Mouse (Mus musculus) MN1 (cell line): ENCODE data around the gene Agbl4.
A peak's percentile ranks its signal among the peaks of the same experiment; 100 is the strongest.

Experiments
- DNase-seq: peaks from one replicate; pipeline ENCODE4 v3.0.0-alpha.2; 2016; ENCODE audit warnings: low spot score

Agbl4 gene

GRCm38 (mm10) chr4:111670566-111671421, 1273.3 kb downstream of the Agbl4 start:
- peak; percentile 14 for DNase-seq

- no peak for DNase-seq
Measured at GRCm38 (mm10) chr4:111671440-111671839, 1274.0 kb downstream of the Agbl4 start.

DNA sequence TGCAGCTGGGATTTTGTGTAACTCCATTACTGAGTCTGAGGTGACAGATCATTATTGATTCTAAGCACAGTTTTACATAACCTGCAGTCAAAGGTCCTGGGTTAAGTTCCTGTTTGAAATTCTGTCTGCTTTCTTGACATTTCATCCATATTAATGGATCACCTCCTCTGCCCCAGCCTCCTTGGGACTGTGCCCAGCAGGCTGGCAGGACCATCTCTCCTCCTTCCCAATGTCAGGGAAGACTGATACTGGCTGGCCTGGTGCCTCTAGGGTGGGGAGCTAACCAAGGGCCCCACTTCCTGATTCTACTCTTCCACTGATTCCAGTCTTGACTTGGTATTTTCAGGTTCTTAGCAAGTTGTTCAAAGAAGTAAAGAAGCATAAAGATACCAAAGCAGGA, 1276.4 kb downstream of the Agbl4 start:
- no peak for DNase-seq

GRCm38 (mm10) chr4:111681926-111682325, 1284.5 kb downstream of the Agbl4 start:
- DNase-seq = no peak

DNA sequence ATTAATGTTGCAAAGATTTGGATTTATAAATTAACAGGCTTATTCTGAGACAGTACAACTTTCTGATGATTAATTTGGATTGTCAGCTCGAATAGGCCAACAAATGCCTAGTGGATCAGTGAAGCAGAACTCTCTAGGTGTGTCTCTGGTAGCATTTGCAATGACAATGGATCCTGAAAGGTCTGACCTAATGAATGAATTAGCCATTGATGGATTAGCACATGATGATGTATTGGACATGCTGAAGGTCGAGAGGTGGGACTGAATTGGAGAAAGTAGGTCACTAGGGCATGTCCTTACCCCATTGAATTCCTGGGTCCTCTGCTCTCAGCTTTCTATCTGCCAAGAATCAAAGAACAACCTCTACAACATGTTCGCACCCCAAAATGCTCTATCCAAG, 1285.3 kb downstream of the Agbl4 start:
- no peak for DNase-seq

DNA sequence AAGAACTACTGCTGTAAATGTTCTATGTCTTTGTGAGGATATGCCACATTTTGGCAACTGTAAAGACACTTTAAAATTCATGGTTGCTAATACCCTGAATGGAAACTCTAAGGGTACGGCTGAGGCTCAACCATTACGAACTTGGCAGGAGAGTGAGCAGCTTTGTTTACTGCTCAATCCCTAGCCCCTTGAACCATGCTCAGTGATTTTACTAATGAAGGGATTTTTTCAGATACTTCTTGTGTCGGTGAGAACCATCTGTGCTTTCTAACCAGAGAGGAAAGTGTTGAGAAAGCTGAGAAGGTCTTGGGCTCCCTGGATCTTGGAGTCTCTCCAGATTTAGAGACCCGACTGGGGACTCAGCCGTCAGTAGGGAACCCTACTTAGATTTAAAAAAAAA, 1286.4 kb downstream of the Agbl4 start:
- DNase-seq = no peak

DNA sequence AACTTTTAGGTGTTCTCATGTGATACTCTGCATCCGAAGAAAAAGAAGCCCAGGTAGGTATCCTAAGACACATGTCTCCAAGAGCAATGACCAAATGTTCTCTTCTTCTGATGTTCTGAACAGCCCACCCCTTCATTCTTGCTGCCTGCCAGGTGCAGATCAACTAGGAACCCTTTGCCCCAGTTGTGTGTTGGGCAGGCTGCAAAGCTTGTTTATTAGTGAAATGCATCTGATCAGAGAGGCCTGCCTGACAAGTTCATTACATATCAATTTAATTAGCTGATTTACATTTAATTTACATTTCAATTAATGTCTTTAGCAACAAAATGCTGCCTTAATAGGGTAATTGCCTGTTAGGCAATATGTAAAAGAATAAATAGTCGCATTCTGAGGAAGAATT, 1288.5 kb downstream of the Agbl4 start:
- DNase-seq = no peak

- peak; percentile 38 for DNase-seq
Measured at GRCm38 (mm10) chr4:111686951-111687350, 1289.5 kb downstream of the Agbl4 start.

GRCm38 (mm10) chr4:111687613-111688012, 1290.2 kb downstream of the Agbl4 start:
- DNase-seq = peak; percentile 69

- DNase-seq = no peak
Measured at GRCm38 (mm10) chr4:111691057-111691543, 1293.6 kb downstream of the Agbl4 start.

DNA sequence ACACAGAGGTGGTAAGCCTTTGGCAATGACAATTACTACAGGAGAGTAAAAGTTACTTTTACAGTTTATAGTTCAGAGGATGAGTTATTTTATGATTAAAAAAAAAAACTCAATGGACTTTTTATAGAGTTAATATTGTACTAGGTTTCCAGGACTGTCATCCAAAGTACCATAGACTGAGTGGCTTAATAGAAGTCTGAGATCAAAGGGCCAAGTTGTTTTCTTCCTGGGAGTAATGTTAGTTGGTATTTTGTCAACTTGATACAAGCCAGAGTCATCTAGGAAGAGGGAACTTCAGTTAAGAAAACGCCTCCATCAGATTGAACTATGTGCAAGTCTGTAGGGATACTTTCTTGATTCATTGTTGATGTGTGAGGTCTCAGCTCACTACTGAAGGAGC, 1303.9 kb downstream of the Agbl4 start:
- DNase-seq = no peak

DNA sequence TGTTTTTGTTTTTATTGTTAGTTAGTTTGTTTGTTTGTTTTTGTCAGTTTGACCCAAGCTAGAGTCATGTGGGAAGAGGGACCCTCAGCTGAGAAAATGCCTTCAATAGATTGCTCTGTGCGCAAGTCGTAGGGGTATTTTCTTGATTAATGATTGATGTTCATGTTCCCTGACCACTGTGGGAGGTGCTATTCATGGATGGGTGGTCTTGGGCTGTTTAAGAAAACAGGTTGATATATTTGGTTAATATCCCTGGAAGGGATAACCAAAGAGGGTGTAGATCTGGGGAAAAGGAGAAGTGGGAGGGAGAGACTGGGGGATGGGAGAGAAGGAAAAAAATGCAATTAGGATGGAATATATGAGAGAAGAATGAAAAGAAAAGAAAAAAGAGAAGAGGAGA, 1306.7 kb downstream of the Agbl4 start:
- no peak for DNase-seq

DNA sequence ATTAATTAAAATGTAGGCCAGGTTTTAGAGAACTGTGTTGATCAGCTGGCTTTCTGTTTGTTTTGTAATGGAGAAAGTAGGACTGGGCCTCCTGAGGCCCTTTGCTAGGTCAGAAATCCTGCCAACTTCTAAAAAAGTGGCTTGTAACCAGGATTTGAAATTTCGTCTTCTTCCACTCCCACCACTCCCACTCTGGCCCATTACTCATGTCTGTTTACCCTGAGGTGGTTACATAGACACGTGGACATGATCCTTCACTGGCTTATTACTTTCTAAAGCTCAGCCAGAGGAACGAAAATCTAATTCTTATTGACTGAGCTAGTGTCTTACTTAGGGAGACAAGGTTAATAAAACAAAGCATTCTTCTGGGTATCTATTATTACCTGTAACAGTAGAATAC, 1307.5 kb downstream of the Agbl4 start:
- DNase-seq = no peak
